Mouse (Mus musculus) stomach, postnatal 0 days (tissue): ENCODE measurements around the gene Cep95.
"Not testable (repeated sequence)": the region's sequence is repeated elsewhere in the genome, so short reads cannot be mapped to it uniquely, and the experiment has no call there.

Experiments
- CTCF ChIP-seq: IDR thresholded peaks from 2 replicates; pipeline ENCODE4 v1.5.1; 2016; ENCODE audit warnings: antibody characterized with exemption, low read depth, mild to moderate bottlenecking, moderate library complexity
- EP300 ChIP-seq: optimal IDR thresholded peaks from 2 replicates; pipeline ENCODE3; 2016; ENCODE audit warnings: antibody characterized with exemption

GRCm38 (mm10) chr11:106749557-106750120, 39.4 kb upstream of the Cep95 start:
- TF ChIP-seq CTCF, EP300: not testable (repeated sequence)
